Mouse (Mus musculus) myocyte (in vitro differentiated cells): ENCODE measurements around the gene Lrrc38.

Source experiments
- CEBPB ChIP-seq: IDR thresholded peaks from 2 replicates; pipeline ENCODE4 v1.6.1; 2011; ENCODE audit warnings: mild to moderate bottlenecking, moderate library complexity; ENCODE audit not compliant: poor library complexity, insufficient read depth, severe bottlenecking
- MAX ChIP-seq: IDR thresholded peaks from one replicate; pipeline ENCODE4 v1.6.1; 2011; ENCODE audit warnings: low read depth, mild to moderate bottlenecking, control low read depth
- MYOD1 ChIP-seq, 3 experiments: IDR thresholded peaks; one replicate each; pipeline ENCODE4 v1.6.1; 2011; ENCODE audit warnings: control low read depth in 2 of 3, low read depth in 2 of 3, mild to moderate bottlenecking in 2 of 3, moderate library complexity in 1 of 3; ENCODE audit not compliant: insufficient read length in 2 of 3, control insufficient read depth in 1 of 3
- POLR2A ChIP-seq: IDR thresholded peaks from one replicate; pipeline ENCODE4 v1.6.1; 2011; ENCODE audit warnings: low read depth, mild to moderate bottlenecking, control low read depth, moderate library complexity; ENCODE audit not compliant: insufficient read length
- POLR2AphosphoS2 ChIP-seq: IDR thresholded peaks from one replicate; pipeline ENCODE4 v1.6.1; 2011; ENCODE audit warnings: low read depth, control low read depth; ENCODE audit not compliant: insufficient read length
- REST ChIP-seq: IDR thresholded peaks from one replicate; pipeline ENCODE4 v1.6.1; 2011; ENCODE audit warnings: mild to moderate bottlenecking, control low read depth, moderate library complexity; ENCODE audit not compliant: insufficient read depth, insufficient read length
- TCF12 ChIP-seq: IDR thresholded peaks from one replicate; pipeline ENCODE4 v1.6.1; 2011; ENCODE audit warnings: mild to moderate bottlenecking, control low read depth; ENCODE audit not compliant: poor library complexity, insufficient read depth, severe bottlenecking
- TCF3 ChIP-seq: IDR thresholded peaks from one replicate; pipeline ENCODE4 v1.6.1; 2011; ENCODE audit warnings: low read depth, control low read depth; ENCODE audit not compliant: insufficient read length

DNA sequence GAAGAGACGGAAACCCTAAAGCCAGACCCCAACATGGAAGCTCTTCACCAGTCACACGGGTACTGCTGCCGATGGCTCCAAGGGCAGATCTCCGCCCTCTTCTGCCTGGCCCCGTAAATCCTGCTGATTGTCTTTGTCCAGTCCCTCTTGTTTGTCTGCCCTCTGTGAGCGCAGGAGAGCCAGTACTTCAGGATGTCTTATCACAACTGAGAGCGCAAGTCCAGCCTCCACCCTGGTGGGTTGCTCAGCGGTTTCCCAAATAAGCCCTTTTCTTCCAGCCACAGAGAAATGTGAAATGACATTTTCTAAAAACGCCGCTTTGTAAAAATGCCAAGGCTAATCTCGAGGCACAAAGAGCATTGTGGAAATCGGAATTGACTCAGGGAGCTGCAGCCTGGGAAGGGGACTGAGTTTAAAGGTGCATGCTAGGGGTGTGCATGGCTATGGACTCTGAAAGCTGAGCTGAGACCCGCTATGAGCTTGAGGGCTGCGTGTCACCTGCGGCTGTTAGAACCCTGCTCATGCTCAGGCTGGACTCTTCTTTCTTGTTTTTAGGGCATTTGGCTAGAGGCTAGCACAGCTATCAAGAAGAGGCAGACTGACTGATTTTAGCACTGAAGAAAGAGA is 17.0 kb downstream of the Lrrc38 start:
- no peak for TF ChIP-seq POLR2A
- TF ChIP-seq TCF3 = no peak
- TF ChIP-seq MYOD1 (IDR thresholded peaks at IDR 0.05; ENCODE audit: control insufficient read depth in 1 of 3, insufficient read length in 2 of 3, low read depth in 2 of 3) = no peak
- TF ChIP-seq REST = no peak
- TF ChIP-seq CEBPB = no peak
- no peak for TF ChIP-seq MAX
- TF ChIP-seq TCF12 = no peak
- no peak for TF ChIP-seq POLR2AphosphoS2
